Mouse (Mus musculus): Measurements from ENCODE around the gene Fgf8.

The Fgf8 gene

GRCm38 (mm10) chr19:45742218-45742983 lies at the start of gene Fgf8:
TSS of gene Fgf8 (minus strand) at chr19:45742915.
- DNase-seq (ENCODE audit: low spot score) = peak; percentile 51

- no peak for DNase-seq (ENCODE audit: low spot score)
Observed at GRCm38 (mm10) chr19:45792404-45792803, 49.7 kb upstream of the Fgf8 start.

GRCm38 (mm10) chr19:45789888-45790874 lies 47.5 kb upstream of the Fgf8 start:
- no peak for DNase-seq (ENCODE audit: low spot score)

GRCm38 (mm10) chr19:45789365-45789764 lies 46.6 kb upstream of the Fgf8 start:
- DNase-seq (ENCODE audit: low spot score) = no peak

GRCm38 (mm10) chr19:45788337-45788736 lies 45.6 kb upstream of the Fgf8 start:
- no peak for DNase-seq (ENCODE audit: low spot score)

- no peak for DNase-seq (ENCODE audit: low spot score)
Observed at GRCm38 (mm10) chr19:45787450-45787849, 44.7 kb upstream of the Fgf8 start.

GRCm38 (mm10) chr19:45785470-45785869 lies 42.8 kb upstream of the Fgf8 start:
- no peak for DNase-seq (ENCODE audit: low spot score)

- no peak for DNase-seq (ENCODE audit: low spot score)
Observed at GRCm38 (mm10) chr19:45783933-45784576, 41.3 kb upstream of the Fgf8 start.

- peak; percentile 97 for DNase-seq (ENCODE audit: low spot score)
Observed at GRCm38 (mm10) chr19:45783181-45783932, 40.6 kb upstream of the Fgf8 start, which contains the start of gene Mgea5. TSS of gene Mgea5 (minus strand) at chr19:45783837.

GRCm38 (mm10) chr19:45782315-45783001 lies 39.7 kb upstream of the Fgf8 start:
- peak; percentile 86 for DNase-seq (ENCODE audit: low spot score)

GRCm38 (mm10) chr19:45781676-45782075 lies 39.0 kb upstream of the Fgf8 start:
- no peak for DNase-seq (ENCODE audit: low spot score)

- DNase-seq (ENCODE audit: low spot score) = no peak
Observed at GRCm38 (mm10) chr19:45780350-45780915, 37.7 kb upstream of the Fgf8 start.

GRCm38 (mm10) chr19:45775486-45775885 lies 32.8 kb upstream of the Fgf8 start:
- no peak for DNase-seq (ENCODE audit: low spot score)

- no peak for DNase-seq (ENCODE audit: low spot score)
Observed at GRCm38 (mm10) chr19:45771501-45771900, 28.8 kb upstream of the Fgf8 start.

- no peak for DNase-seq (ENCODE audit: low spot score)
Observed at GRCm38 (mm10) chr19:45760810-45761209, 18.1 kb upstream of the Fgf8 start.

- DNase-seq (ENCODE audit: low spot score) = no peak
Observed at GRCm38 (mm10) chr19:45758671-45759070, 16.0 kb upstream of the Fgf8 start.

- no peak for DNase-seq (ENCODE audit: low spot score)
Observed at GRCm38 (mm10) chr19:45753551-45753950, 10.8 kb upstream of the Fgf8 start.

GRCm38 (mm10) chr19:45751881-45752280 lies 9.2 kb upstream of the Fgf8 start:
- no peak for DNase-seq (ENCODE audit: low spot score)

- DNase-seq (ENCODE audit: low spot score) = peak; percentile 94
Observed at GRCm38 (mm10) chr19:45749243-45750043, 6.7 kb upstream of the Fgf8 start, which contains the start of gene Npm3. TSS of gene Npm3 (minus strand) at chr19:45749591.
